Mouse (Mus musculus) stomach, adult 2 months (tissue): ENCODE results near the gene Zfand6. TPM values are rescaled to one million over a fixed set of nuclear protein-coding genes. Genes with fewer than 3 reads are reported as not detected.

Source experiments
- polyA plus RNA-seq: library from polyadenylated mRNA; depleted of rRNA; stranded (reverse); fragments of >200 nt; gene quantifications from 2 replicates; pipeline ENCODE4 v1.2.3, GENCODE M21; 2012; rRNA removed

Zfand6 gene
- 20.1 and 24.4 TPM in 2 replicates for polyA plus RNA-seq

DNA sequence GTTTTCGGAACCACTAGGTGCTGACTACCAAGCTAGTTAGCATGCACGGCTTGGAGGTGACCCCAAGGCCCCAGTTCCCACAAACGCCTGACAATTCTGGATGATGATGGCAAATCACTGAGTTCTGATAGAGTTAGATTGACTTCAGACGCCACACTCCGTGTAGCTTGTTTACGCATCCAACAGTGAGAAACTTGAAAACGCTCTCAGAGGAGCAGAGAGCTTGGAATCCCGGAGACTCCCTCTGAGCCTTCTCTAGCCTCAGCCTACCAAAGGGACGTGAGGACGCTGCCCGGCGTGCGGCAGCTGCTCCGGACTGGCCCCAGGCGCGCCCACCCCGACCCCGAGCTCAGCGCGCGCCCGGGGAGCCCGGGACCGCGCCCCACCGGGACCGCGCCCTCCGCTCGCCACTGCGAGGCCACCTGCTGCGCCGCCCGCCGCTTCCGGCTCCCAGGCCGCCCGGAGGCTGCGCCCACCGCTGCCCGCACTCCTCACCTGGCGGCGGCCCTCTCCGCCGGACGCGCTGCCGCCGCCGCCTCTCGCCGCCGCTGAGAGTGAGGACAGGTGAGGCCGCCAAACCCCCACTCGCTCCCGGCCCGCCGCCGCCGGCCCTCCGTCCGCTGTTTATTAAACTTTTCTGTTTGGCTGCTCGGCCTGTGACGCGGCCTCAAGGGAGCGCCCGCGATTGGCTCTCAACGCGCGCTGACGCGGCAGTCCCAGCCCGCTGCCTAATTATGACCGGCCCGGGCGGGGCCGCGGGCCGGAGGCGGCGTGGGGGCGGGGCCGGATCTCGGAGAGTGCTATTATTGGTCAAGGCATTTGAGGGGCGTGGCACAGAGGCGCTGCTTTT, at the start of gene Zfand6:
Gene Zfand6 (minus strand): TSS at position 709 of the 850 bp plus-strand sequence.

DNA sequence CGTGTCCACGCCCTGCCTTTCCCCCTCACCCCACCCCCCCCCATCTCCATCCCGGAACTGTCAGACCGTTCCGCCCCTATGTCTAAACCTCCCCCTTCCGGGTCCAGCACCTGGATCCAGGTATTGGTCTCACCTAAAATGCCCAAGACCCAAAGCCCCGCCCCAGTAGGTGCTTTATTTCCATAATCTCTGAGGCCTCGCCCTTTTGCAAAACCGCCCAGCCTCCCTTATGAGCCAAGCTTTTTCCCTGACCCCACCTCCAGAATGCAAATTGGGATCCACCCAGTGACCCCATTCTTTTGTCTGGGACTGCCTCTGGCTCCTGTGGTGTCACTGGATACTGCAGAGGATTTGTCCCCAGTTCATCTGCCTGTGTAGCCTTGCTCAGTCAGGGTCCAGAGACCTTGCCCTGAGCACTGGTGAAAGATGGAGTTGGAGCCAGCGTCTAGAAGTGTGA, 83.4 kb downstream of the Zfand6 start, which contains the start of gene Fah:
Gene Fah (minus strand): TSS at position 430 of the 457 bp plus-strand sequence.

Other genes with a start within 250 kb of the Zfand6 start
- 0.77 and 1.3 TPM in 2 replicates for gene Gm2115, start 161.0 kb downstream of the Zfand6 start, polyA plus RNA-seq
- 12.6 and 13.7 TPM in 2 replicates for gene Fah, start 83.2 kb downstream of the Zfand6 start, polyA plus RNA-seq
- gene Olfr291, start 163.6 kb upstream of the Zfand6 start, polyA plus RNA-seq, result not detected in 2 replicates